Mouse (Mus musculus) gastrocnemius, postnatal 36 days (tissue): ENCODE measurements around the gene Treml2. TPM values are rescaled to one million over a fixed set of nuclear protein-coding genes. Genes with fewer than 3 reads are reported as not detected.

Source experiments
- DNase-seq, 2 experiments: peaks; one replicate each; pipeline ENCODE4 v3.0.0; 2022
- intact Hi-C: fragments of 180-260 bp; cut with DNase I; formaldehyde crosslinking; loops from one replicate; pipeline ENCODE4 v1.15.1; 2025
- long read RNA-seq, 2 experiments: library from polyadenylated mRNA; stranded (forward); transcript quantifications; one replicate each; pipeline ENCODE4 v2.0.0; 2021
- total RNA-seq, 2 experiments: library from RNA; stranded (reverse); gene quantifications; 2 replicates each; pipeline ENCODE4 v1.2.3; 2021

Treml2 gene
- under 1 TPM in 1 of 2 experiments, not detected in 1; 0.05 TPM for total RNA-seq
- long read RNA-seq, experiment 1: 0 reads
- long read RNA-seq, experiment 2: 0 reads

DNA sequence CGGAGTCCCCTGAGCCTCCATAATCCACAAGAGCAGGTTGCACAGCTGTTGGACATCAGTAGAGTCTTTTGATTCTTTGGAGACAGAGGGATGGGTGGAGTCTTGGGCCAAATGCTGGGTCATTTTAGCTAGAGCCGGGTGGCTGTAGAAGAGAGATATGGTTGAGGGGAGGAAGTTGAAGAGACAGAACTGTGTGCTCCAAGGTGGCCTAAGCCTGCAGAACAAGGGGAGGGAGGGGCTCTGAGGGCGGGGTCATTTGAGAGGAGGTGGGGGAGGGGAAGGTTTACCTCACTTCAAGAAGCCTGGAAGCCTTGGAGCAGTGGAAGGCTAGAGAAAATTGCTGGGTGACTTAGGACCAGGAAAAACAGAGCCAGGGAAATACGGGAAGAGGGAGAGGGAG, at the start of gene Treml2:
Gene Treml2, plus strand, starts transcription at position 296 of the 400 bp plus-strand sequence.
- no peak for DNase-seq
- intact Hi-C loops: no loop called here

DNA sequence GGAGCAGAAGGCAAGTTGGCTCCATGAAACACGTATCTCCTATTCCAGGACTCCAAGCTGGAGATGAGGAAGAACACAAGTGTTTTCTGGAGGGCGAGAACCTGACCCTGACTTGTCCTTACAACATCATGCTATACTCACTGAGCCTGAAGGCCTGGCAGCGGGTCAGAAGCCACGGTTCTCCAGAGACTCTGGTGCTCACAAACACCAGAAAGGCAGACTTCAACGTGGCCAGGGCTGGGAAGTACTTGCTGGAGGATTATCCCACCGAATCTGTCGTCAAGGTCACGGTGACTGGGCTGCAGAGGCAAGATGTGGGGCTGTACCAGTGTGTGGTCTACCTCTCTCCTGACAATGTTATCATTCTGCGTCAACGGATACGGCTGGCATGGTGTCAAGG, 49.8 kb upstream of the Treml2 start:
- no peak for DNase-seq
- intact Hi-C loops: no loop called here

DNA sequence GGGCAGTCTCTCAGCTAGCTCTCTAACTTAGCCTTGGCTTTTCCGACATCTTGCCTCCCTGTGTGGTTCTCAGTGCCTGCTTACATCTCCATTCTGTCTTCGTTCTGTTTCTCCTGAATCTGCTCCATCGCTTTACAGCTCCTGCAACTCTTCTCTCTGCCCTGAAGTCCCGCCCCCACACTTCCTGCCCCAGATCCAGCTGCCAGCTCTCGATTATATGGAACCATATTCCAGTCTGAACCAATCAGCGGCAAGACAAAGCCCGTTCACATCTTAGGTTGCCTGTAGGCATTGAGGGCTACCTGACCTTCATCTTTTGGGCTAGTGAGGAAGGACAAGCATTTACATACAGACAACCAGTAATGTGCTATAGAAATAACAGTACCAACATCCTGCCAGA, 48.7 kb upstream of the Treml2 start:
- intact Hi-C loops: no loop called here
- DNase-seq: no peak

DNA sequence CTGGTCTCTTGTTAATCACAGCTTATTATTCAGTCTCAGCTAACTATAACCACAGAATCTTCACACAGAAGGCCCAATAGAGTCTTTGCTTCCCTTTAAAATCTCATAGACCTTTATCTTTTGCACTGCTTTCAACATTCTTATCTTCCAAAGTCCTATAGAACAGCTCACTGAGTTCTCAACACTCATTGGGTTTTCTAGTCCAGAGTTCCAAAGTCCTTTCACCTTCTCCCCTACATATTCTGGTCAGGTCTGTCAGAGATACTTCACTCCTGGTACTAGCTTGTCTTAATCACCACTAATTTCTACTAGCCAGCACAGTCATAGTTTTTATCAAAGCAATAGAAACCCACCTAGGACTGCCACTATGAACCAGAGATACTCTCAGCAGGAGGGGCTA, 42.7 kb upstream of the Treml2 start:
- DNase-seq: no peak
- intact Hi-C loops: no loop called here

DNA sequence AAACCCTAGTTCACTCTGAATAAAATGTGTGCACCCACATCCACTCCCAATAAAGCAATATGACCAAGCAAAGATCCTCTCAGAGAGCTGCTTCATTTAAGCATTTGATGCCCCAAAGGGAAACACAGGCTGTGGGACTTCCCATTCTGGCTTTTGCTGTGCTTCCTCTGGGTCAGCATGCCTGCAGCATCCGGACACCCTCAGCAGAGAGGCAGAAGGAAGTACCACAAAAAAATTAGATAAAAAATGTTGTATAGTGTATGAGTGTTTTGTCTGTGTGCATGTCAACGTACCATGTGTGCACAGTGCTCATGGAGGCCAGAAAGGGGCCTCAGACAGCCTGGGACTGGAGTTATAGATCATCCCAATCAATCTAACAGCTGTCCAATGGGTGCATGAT, 37.4 kb upstream of the Treml2 start:
- DNase-seq: no peak
- intact Hi-C loops: no loop called here

DNA sequence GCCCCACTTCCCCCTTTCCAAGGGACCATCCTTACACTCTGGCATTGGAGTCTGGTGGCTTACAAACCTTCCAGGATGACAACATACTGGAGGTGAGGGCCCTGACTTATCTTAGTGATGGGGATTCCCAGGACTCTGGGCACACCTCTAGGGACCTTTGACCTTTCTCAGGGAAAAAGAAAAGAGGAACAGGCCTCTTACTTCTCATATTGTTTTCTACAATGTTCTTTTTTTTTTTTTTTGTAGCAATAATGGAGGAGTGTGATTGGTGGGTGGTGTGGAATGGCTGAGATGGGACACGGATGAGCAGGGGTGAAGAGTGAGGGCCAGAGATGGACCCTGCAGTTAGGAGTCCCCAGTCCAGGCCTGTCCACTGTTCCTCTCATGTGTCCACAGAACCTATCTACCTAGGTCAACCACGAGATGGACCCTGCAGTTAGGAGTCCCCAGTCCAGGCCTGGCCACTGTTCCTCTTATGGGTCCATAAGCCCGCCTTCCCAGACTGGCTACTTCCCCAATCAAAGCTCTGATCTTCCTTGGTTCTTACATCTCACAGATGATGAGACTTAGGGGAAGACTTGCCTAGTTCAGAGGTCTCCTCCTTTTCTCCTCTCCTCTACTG, 35.4 kb upstream of the Treml2 start, which contains the start of gene Treml4:
Gene Treml4, plus strand, starts transcription at position 555 of the 622 bp plus-strand sequence.
- DNase-seq: no peak
- intact Hi-C loops: no loop called here

DNA sequence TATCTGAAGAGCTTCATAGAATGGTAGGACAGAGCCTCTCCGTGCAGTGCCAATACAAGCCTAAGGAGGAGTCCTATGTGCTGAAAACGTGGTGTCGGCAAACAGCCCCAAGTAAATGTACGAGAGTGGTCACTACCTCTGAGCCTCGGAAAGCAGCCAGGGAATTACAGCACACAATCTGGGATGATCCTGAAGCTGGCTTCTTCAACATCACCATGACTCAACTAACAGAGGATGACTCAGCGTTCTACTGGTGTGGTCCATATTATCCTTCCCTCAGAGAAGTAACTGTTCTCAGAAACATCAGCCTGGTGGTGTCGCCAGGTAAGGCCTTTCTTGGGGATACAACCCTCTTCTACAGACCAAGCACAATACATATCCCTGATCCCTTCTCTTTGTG, 34.6 kb upstream of the Treml2 start:
- intact Hi-C loops: no loop called here
- no peak for DNase-seq

DNA sequence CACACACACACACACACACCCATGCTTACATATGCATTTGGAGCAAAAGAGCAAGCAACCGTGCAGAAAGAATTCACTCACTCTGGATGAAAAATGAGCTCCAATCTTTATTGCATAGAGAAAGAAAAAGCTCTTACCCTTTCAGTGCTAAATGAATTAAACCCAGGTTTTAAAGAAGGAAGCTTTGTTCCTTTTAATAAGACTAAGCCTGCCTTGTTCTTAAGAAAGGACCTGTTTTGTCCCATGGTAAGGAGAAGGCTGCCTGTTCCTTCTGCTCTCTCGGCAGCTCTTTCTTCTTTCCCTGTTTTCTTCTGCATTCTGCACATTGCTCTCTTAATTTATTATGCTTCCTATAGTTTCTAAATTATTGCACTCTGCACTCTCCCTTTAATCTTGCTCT, 33.2 kb upstream of the Treml2 start:
- intact Hi-C loops: no loop called here

DNA sequence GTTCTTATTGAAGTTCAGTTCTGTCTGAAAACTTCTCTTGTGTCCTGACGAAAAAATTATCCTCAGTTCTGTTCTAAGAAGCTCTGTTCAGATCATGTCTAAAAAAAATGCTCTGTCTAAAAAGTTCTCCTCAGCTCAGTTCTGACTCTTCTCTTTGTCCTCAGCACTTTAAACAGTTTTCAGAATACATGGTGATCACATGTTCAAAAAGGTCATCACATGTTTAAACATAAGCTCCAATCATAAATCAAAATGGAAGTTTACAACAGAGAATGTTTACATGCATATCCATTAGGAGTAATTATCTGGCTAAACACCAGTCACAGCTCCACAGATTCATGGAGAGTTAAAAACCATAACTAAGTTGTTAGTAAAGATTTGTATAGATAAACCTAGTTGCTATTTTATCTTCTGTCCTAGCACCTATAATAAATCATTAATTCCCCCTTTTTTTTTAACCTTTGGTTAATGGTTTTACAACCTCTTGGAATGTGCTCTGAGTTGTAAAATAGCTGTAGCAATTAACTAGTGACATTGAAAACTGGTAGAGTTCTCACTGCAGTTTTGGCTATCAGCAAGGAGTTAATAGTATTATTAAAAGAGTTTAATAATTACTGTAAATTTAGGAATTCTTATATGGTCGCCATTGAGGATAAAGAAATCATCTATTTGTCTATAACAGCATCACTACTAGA, 32.5 kb upstream of the Treml2 start:
- intact Hi-C loops: no loop called here
- DNase-seq: no peak

More for the DNA sequence above, 33.2 kb upstream of the Treml2 start:
- DNase-seq: no peak

DNA sequence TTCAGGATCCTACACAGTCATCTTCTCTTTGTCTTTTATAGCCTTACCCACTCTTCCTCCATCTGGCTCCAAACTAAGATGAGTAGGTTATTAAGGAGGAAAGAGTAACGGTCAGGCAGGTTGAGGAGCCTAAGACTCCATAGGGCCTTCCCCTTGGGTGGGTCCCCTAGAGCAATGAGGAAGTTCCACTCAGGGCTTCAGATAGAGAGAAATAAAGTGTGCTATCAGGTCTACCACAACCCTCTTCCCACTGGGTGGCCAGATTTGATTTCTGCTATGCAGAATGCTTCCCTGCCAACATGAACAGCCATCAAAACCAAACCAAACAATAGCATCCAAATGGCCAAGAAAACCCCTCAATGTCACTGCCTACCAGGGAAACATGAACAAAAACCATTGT, 31.7 kb upstream of the Treml2 start:
- intact Hi-C loops: no loop called here

DNA sequence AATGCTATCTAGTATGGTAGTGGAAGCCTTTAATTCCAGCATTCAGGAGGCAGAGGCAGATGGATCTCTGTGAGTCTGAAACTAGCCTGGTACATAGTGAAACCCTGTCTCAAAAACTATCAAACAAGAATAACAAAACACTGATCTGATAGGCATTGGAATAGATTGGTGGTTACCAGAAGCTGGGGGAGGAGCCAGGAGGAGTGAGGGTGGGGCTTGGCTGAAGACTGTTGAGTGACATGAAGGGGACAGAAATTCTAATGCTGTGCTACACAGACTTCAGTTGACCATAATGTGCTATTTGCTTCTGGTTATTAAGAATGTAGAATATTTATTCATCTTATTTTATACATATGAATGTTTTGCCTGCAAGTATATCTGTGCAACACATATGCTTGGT, 31.0 kb upstream of the Treml2 start:
- no peak for DNase-seq
- intact Hi-C loops: no loop called here

More for the DNA sequence above, 31.7 kb upstream of the Treml2 start:
- no peak for DNase-seq

DNA sequence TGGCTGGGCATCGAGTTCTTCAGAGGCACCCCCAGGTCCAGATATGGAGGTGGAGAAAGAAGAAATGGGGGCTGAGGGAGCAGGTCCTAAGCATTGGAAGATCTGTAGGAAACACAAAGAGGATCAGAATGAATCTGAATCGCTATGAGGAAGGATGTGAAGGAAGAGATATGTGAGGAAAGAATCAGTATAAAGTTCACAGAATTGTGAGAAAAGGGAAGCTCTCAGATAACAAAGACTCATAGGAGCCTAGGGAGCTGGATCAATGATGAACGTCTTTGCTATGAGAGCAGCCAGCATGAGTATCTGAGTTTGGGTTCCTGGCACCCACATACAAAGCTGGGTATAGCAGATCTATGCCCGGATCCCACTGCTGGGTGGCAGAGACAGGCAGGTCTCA, 29.5 kb upstream of the Treml2 start:
- DNase-seq: no peak
- intact Hi-C loops: loop anchor here (5.0 to 10.0 kb wide), 2 partner anchors 185 to 332 kb away; partner anchors contain the start of genes Tspo2 and Unc5cl

DNA sequence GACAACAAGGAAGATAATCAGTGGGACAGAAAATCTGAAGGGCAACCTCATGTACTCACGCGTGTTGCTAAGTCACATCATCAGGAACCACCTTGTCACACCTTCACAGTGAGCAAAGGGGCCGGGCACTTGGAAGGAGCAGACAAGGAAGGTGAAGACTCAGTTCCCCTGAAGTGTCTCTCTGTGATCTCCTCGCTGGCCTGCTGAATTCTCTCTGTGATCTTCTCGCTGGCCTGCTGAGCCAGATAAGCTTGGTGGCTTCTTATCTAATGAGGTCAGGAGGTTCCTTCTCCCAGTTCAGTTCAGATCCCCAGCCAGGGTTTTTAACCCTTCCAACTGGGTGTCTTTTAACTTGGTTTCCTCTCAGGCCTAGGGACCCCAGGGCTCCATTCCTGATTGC, 27.1 kb upstream of the Treml2 start:
- no peak for DNase-seq
- intact Hi-C loops: loop anchor here (5.0 to 10.0 kb wide), 2 partner anchors 183 to 330 kb away; partner anchors contain the start of genes Tspo2 and Unc5cl

DNA sequence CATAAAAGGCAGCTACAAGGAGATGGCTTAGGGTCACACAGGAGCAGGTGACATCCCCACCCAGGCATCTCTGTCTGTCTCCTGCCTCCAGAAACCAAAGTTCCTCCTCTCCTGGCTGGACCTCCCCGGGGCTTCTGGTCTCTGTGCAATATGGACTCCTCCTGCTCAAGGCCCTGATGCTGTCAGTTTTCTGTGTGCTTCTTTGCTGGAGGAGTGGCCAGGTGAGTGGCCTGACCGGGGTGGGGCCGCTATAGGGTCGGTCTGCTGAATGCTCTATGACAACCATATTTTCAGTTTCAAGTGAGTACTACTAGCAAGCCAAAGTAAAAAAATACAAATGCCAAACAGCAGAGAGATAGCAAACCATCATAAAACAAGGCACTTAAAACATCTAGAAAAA, 26.7 kb upstream of the Treml2 start:
- intact Hi-C loops: loop anchor here (5.0 to 10.0 kb wide), 2 partner anchors 182 to 330 kb away; partner anchors contain the start of genes Tspo2 and Unc5cl
- no peak for DNase-seq

DNA sequence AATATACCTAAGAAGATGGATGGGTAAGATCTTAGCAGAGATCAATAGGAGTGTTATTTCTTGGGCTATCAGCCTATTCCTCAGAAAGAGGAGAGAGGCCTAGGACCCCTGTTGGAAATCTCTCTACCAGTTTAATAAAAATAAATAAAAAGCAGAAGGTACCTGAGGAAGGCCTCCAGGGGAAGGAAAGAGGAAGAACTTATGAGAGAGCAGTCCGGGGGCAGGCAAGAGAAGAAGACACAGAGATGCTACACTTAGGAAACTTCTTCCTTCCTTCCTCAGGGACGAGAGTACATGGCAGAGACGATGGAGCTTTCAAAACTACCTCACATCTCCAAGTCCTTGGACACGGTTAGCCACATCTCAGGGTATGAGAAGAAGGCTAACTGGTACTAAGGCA, 25.2 kb upstream of the Treml2 start:
- DNase-seq: no peak
- intact Hi-C loops: loop anchor here (5.0 to 10.0 kb wide), 2 partner anchors 181 to 328 kb away; partner anchors contain the start of genes Tspo2 and Unc5cl

DNA sequence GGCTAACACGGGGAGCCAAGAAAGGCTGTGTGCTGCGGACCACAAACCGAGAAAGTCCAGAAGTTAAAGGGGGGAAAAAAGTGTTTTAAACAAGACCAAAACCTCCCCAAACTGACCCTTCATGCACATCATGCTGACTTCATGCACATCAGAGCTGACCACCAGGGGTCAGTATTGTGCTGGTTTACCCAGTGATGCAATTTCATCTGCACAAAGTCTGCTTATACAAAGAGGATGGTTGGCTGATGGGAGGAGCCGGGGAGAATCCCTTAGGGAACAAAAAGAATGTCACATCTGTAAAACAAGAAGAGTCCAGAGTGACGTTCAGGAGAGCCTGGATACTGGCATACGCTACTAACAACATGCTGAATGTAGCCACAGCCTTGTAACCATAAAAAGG, 24.4 kb upstream of the Treml2 start:
- DNase-seq: peak; percentile 46 to 49
- intact Hi-C loops: loop anchor here (5.0 to 10.0 kb wide), 2 partner anchors 180 to 327 kb away; partner anchors contain the start of genes Tspo2 and Unc5cl

DNA sequence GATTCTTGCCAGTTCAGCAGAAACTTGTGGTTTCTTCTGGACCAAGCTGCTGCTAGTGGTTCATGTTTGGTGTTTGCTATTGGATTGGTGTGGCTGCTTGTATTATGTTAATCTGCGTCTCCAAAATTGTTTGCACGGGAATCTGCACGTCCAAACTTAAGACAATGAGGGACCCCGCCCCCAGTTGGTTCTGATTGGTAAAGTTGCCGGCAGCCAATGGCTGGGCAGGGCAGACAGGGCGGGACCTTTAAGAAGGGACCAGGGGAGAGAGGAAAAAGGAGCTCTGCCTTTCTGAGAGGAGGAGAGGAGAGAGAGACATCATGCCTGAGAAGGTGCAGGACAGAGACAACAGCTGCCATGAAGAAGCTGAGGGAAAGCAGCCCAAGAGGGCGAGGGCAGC, 23.6 kb upstream of the Treml2 start:
- DNase-seq: no peak
- intact Hi-C loops: loop anchor here (2.0 to 10.0 kb wide), 2 partner anchors 59 to 179 kb away; partner anchors contain the start of genes Tspo2 and Unc5cl

DNA sequence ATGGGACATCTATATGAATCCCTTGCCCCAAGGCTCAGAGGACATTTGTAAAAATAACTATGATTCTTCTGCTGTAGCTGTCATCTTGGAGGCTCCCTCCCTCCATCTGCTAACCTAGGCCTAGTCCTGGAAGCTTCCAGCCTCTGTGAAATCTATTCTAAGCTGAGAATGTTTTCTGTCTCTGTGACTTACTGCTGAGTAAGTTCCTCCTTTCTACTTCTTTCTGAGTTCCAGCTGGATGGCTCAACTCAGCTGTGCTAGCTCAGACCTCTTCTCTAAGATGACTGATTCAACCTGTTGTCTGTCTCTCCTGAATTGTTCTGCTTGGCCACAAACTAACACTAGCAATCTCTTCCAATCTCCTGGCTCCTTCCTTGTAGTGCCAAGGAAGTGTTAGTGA, 20.9 kb upstream of the Treml2 start:
- intact Hi-C loops: loop anchor here (10.0 kb wide), 1 partner anchor 176 kb away; the partner anchor contains the start of genes Tspo2 and Unc5cl
- DNase-seq: no peak

DNA sequence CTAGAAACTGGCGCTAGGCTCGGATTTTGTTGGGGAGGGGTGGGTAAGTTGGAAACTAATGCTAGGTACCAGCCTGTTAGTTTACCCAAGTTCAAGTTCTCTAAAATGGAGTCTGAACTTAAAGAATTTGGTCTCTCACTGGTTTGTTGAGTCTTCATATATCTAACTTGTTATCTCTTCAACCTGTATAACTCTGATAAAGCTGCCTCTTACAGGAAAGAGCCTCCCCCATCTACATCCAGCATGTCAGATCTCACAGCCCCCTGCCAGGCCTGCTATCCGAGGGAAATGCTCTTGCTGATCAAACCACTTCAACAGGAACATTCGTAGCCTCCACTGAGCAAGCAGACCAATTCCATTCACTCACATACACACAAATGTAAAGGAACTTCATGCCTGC, 20.3 kb upstream of the Treml2 start:
- DNase-seq: no peak
- intact Hi-C loops: loop anchor here (10.0 kb wide), 1 partner anchor 176 kb away; the partner anchor contains the start of genes Tspo2 and Unc5cl

DNA sequence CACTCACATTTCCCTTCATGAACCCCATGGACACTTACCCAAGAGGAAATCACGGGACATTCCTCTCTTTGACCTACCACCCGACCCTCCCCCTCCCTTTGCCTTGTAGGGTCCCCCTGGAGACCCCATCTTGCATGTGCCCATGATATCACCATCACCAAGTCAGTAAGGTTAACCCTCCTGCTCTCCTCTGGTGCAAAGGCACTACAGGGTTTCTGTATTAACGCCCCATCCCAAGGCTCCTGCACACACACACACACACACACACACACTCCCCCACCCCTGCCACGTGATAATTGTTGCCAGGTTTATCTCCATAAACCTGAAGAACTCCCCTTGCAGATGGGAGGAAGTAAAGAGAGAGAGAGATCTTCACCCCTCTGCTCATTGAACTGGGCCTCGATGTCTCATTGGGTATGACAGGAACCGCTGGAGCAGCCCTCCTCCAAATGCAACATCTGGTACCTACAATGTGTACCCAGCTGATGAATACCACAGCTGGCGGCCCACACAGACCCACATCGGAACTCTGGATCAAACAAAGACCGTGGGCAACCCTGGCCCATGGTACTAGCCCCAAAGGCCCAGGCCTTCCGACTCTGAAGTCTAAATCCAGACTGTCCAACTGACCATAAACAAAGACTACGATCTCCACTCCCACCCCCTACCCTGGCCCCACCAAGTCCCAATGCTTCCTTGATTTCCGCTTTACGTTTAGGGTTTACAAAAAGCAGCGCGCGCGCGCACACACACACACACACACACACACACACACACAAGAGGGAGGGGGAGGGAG, 18.2 kb upstream of the Treml2 start:
- DNase-seq: no peak
- intact Hi-C loops: no loop called here

DNA sequence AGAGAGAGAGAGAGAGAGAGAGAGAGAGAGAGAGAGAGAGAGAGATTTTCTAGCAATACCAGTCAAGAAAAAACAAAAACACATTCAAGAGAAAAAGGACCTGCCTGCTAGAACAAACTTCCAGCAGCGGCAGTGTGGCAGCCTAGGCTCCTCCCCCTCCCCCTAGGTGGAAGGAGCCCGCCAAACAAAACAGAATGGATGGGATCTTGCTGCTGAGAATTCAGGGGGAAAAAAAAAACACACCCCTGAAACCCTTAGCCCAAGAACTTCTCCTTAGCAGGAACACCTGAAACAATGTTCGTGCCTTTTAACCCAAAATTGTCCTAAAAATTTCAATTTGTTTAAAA, 17.6 kb upstream of the Treml2 start:
- intact Hi-C loops: no loop called here
- DNase-seq: no peak
